Mouse (Mus musculus) heart, embryonic 12.5 days (tissue): ENCODE data around the gene Napb. TPM values are rescaled to one million over a fixed set of nuclear protein-coding genes. Genes with fewer than 3 reads are reported as not detected.
"Not testable (repeated sequence)": the region's sequence is repeated elsewhere in the genome, so short reads cannot be mapped to it uniquely, and the experiment has no call there.

ENCODE experiments used
- ATAC-seq: fragments of 200-750 bp; cut with Nextera tagmentation; 2 replicates; pipeline ENCODE4 v1.8.0; 2017; ENCODE audit warnings: moderate TSS enrichment, moderate library complexity; ENCODE audit not compliant: insufficient number of reproducible peaks, low FRiP score
- H3K27ac ChIP-seq: fragments of 300-500 bp; sonication (generic); 2 replicates; pipeline ENCODE4 v1.5.1; 2016; ENCODE audit warnings: mild to moderate bottlenecking, moderate library complexity; ENCODE audit not compliant: poor library complexity, severe bottlenecking
- H3K27me3 ChIP-seq: fragments of 300-500 bp; sonication (generic); replicated peaks from 2 replicates; pipeline ENCODE4 v1.6.1; 2016; ENCODE audit warnings: mild to moderate bottlenecking, moderate library complexity
- H3K36me3 ChIP-seq: fragments of 300-500 bp; sonication (generic); 2 replicates; pipeline ENCODE4 v1.6.1; 2016; ENCODE audit warnings: mild to moderate bottlenecking, moderate library complexity
- H3K4me1 ChIP-seq: fragments of 300-500 bp; sonication (generic); replicated peaks from 2 replicates; pipeline ENCODE4 v1.6.1; 2016; ENCODE audit warnings: mild to moderate bottlenecking
- H3K4me2 ChIP-seq: fragments of 300-500 bp; sonication (generic); 2 replicates; pipeline ENCODE4 v1.6.1; 2016; ENCODE audit warnings: mild to moderate bottlenecking, moderate library complexity
- H3K4me3 ChIP-seq: fragments of 300-500 bp; sonication (generic); 2 replicates; pipeline ENCODE4 v1.5.1; 2016; ENCODE audit warnings: mild to moderate bottlenecking
- H3K9ac ChIP-seq: fragments of 300-500 bp; sonication (generic); 2 replicates; pipeline ENCODE4 v1.6.1; 2016; ENCODE audit warnings: mild to moderate bottlenecking, moderate library complexity
- H3K9me3 ChIP-seq: fragments of 300-500 bp; sonication (generic); replicated peaks from 2 replicates; pipeline ENCODE4 v1.6.1; 2016; ENCODE audit warnings: mild to moderate bottlenecking, moderate library complexity
- WGBS: fragments of 180-500 bp; shearing (Covaris S2); methylation state at CpG from one replicate; pipeline ENCODE4 v1.1.7; 2016; 5-methylcytosine and 5-hydroxymethylcytosine counted together
- polyA plus RNA-seq: library from polyadenylated mRNA; unstranded; fragments of >200 nt; fragmentation: Nextera tagmentation; extraction: Ambion mirVana; gene quantifications from 2 replicates; pipeline ENCODE4 v1.2.1, GENCODE M21; 2016

The Napb gene
- polyA plus RNA-seq, result 2.8 and 2.9 TPM in 2 replicates

GRCm38 (mm10) chr2:148732327-148733000, at the start of gene Napb:
Napb (minus strand) TSS chr2:148732467.
- no peaks in the 10 kb centered on the region for H3K36me3 ChIP-seq
- peak; percentile 98 for ATAC-seq
- 4% methylated on average over 18 of the region's 18 CpGs for WGBS
- no peaks in the 10 kb centered on the region for H3K27me3 ChIP-seq
- peak within 1 kb of the TSS; percentile 96 for H3K4me2 ChIP-seq
- H3K9ac ChIP-seq, result peak within 1 kb of the TSS; percentile 83
- H3K27ac ChIP-seq, result no peak within 1 kb of the TSS
- peaks cover 8% of the 10 kb centered on the region for H3K4me1 ChIP-seq
- 0 out of 2 replicates have a peak, but pooled peaks cover 3% of the 10 kb centered on the region for H3K9me3 ChIP-seq
- peak within 1 kb of the TSS; percentile 71 for H3K4me3 ChIP-seq

GRCm38 (mm10) chr2:148781709-148782108, 49.4 kb upstream of the Napb start, which contains the start of gene 8030411F24Rik:
8030411F24Rik (plus strand) TSS chr2:148782009.
- H3K9ac ChIP-seq, result no peak within 1 kb of the TSS
- no peaks in the 10 kb centered on the region for H3K4me1 ChIP-seq

GRCm38 (mm10) chr2:148771397-148771796, 39.1 kb upstream of the Napb start, which contains the start of gene Cst11:
Cst11 (minus strand) TSS chr2:148771497.
- ATAC-seq, H3K27me3 ChIP-seq: not testable (repeated sequence)
- 69% methylated on average over 4 of the region's 4 CpGs for WGBS

More at GRCm38 (mm10) chr2:148781709-148782108, 49.4 kb upstream of the Napb start, which contains the start of gene 8030411F24Rik:
- H3K9me3 ChIP-seq, result no peaks in the 10 kb centered on the region
- H3K4me2 ChIP-seq, result no peak within 1 kb of the TSS
- ATAC-seq, result no peak
- H3K4me3 ChIP-seq, result no peak within 1 kb of the TSS
- WGBS, result 0% methylated on average over 1 of the region's 1 CpGs
- no peaks in the 10 kb centered on the region for H3K27me3 ChIP-seq
- H3K36me3 ChIP-seq, result no peaks in the 10 kb centered on the region
- no peak within 1 kb of the TSS for H3K27ac ChIP-seq

GRCm38 (mm10) chr2:148763648-148764388, 31.6 kb upstream of the Napb start:
- H3K4me3 ChIP-seq, result no peak overlapping the region
- no peak overlapping the region for H3K9ac ChIP-seq
- no peaks in the 10 kb centered on the region for H3K4me1 ChIP-seq
- no peaks in the 10 kb centered on the region for H3K27me3 ChIP-seq
- 96% methylated on average over 1 of the region's 1 CpGs for WGBS
- H3K9me3 ChIP-seq, result no peaks in the 10 kb centered on the region
- no peak for ATAC-seq
- no peak overlapping the region for H3K27ac ChIP-seq
- no peak overlapping the region for H3K4me2 ChIP-seq
- H3K36me3 ChIP-seq, result no peaks in the 10 kb centered on the region

More at GRCm38 (mm10) chr2:148771397-148771796, 39.1 kb upstream of the Napb start, which contains the start of gene Cst11:
- H3K27ac ChIP-seq, H3K9ac ChIP-seq, H3K4me3 ChIP-seq, H3K36me3 ChIP-seq, H3K4me2 ChIP-seq, H3K4me1 ChIP-seq, H3K9me3 ChIP-seq: not testable (repeated sequence)

- Histone ChIP-seq H3K36me3 (no peaks in the 10 kb centered on the region), H3K27ac (no peak overlapping the region), H3K4me1 (no peaks in the 10 kb centered on the region), H3K9me3 (no peaks in the 10 kb centered on the region), H3K9ac (no peak overlapping the region), H3K4me2 (no peak overlapping the region), H3K4me3 (no peak overlapping the region), H3K27me3 (no peaks in the 10 kb centered on the region)
- WGBS, result 55% methylated on average over 1 of the region's 1 CpGs
- no peak for ATAC-seq
Observed at GRCm38 (mm10) chr2:148754310-148754846, 22.1 kb upstream of the Napb start.

GRCm38 (mm10) chr2:148751893-148752813, 19.9 kb upstream of the Napb start:
- WGBS, result 14% methylated on average over 15 of the region's 15 CpGs
- Histone ChIP-seq H3K4me2 (peak overlapping the region; percentile 69), H3K36me3 (no peaks in the 10 kb centered on the region), H3K9me3 (no peaks in the 10 kb centered on the region), H3K9ac (no peak overlapping the region), H3K4me3 (peak overlapping the region; percentile 36), H3K27me3 (no peaks in the 10 kb centered on the region), H3K27ac (no peak overlapping the region), H3K4me1 (no peaks in the 10 kb centered on the region)
- ATAC-seq, result 0 out of 2 replicates have a peak, but pooled peaks have one; percentile 25

- no peak for ATAC-seq
- no peaks in the 10 kb centered on the region for H3K36me3 ChIP-seq
- no peaks in the 10 kb centered on the region for H3K27me3 ChIP-seq
- no peak within 1 kb of the TSS for H3K9ac ChIP-seq
- H3K9me3 ChIP-seq, result no peaks in the 10 kb centered on the region
- no peak within 1 kb of the TSS for H3K27ac ChIP-seq
- no peak within 1 kb of the TSS for H3K4me2 ChIP-seq
- H3K4me3 ChIP-seq, result no peak within 1 kb of the TSS
- H3K4me1 ChIP-seq, result no peaks in the 10 kb centered on the region
- 80% methylated on average over 1 of the region's 1 CpGs for WGBS
Observed at GRCm38 (mm10) chr2:148750058-148750457, 17.8 kb upstream of the Napb start, which contains the start of gene Cstl1. Cstl1 (plus strand) TSS chr2:148750358.

DNA sequence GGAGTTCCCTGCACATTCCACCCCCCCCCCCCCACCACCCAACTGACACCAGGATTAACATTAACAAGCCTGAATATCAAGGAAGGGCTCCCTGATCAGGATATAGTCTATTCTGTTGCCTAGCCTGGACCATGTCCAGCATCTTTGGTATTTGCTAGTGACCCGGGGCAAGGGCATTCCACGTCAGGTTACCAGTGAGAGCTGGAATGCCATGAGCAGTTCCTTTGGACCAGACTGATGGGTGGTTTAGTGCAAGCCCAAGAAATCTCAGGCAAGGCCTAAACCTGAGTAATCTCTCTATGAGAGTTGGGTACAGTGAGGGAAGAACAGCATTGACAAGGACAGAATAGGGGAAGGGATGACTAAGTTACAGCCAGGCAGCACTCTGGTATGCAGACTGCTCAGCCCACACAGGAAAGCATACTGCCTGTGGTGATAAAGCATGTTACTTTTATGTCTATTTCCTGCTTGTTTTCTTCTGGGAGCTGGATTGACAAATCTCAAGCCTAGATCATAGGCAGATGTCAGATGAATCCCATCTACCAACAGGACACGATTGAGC, 11.7 kb upstream of the Napb start:
- WGBS, result 69% methylated on average over 3 of the region's 3 CpGs

GRCm38 (mm10) chr2:148743001-148743400, 10.7 kb upstream of the Napb start:
- Histone ChIP-seq H3K9me3 (no peaks in the 10 kb centered on the region), H3K27me3 (no peaks in the 10 kb centered on the region), H3K4me3 (no peak overlapping the region), H3K4me1 (no peaks in the 10 kb centered on the region), H3K4me2 (no peak overlapping the region), H3K9ac (no peak overlapping the region), H3K27ac (no peak overlapping the region), H3K36me3 (no peaks in the 10 kb centered on the region)
- ATAC-seq, result no peak
- 64% methylated on average over 3 of the region's 3 CpGs for WGBS

More for the DNA sequence above, 11.7 kb upstream of the Napb start:
- no peak overlapping the region for H3K9ac ChIP-seq
- H3K4me2 ChIP-seq, result no peak overlapping the region
- no peaks in the 10 kb centered on the region for H3K36me3 ChIP-seq
- H3K27ac ChIP-seq, result no peak overlapping the region
- no peaks in the 10 kb centered on the region for H3K4me1 ChIP-seq
- no peak for ATAC-seq
- H3K4me3 ChIP-seq, result no peak overlapping the region
- no peaks in the 10 kb centered on the region for H3K27me3 ChIP-seq
- H3K9me3 ChIP-seq, result no peaks in the 10 kb centered on the region

GRCm38 (mm10) chr2:148731614-148732326, 497 bp downstream of the Napb start:
- H3K9ac ChIP-seq, result peak overlapping the region; percentile 83
- no peaks in the 10 kb centered on the region for H3K36me3 ChIP-seq
- H3K4me2 ChIP-seq, result peak overlapping the region; percentile 96
- 0 out of 2 replicates have a peak, but pooled peaks cover 3% of the 10 kb centered on the region for H3K9me3 ChIP-seq
- 1% methylated on average over 35 of the region's 35 CpGs for WGBS
- H3K27me3 ChIP-seq, result no peaks in the 10 kb centered on the region
- peak overlapping the region; percentile 71 for H3K4me3 ChIP-seq
- peaks cover 8% of the 10 kb centered on the region for H3K4me1 ChIP-seq
- H3K27ac ChIP-seq, result no peak overlapping the region
- peak; percentile 62 for ATAC-seq
